Mouse (Mus musculus): ENCODE data around the gene Lhfpl5. TPM values are rescaled to one million over a fixed set of nuclear protein-coding genes. Genes with fewer than 3 reads are reported as not detected.

The Lhfpl5 gene
- polyA plus RNA-seq, 1 experiment from 2014 or later = 0.64 TPM

DNA sequence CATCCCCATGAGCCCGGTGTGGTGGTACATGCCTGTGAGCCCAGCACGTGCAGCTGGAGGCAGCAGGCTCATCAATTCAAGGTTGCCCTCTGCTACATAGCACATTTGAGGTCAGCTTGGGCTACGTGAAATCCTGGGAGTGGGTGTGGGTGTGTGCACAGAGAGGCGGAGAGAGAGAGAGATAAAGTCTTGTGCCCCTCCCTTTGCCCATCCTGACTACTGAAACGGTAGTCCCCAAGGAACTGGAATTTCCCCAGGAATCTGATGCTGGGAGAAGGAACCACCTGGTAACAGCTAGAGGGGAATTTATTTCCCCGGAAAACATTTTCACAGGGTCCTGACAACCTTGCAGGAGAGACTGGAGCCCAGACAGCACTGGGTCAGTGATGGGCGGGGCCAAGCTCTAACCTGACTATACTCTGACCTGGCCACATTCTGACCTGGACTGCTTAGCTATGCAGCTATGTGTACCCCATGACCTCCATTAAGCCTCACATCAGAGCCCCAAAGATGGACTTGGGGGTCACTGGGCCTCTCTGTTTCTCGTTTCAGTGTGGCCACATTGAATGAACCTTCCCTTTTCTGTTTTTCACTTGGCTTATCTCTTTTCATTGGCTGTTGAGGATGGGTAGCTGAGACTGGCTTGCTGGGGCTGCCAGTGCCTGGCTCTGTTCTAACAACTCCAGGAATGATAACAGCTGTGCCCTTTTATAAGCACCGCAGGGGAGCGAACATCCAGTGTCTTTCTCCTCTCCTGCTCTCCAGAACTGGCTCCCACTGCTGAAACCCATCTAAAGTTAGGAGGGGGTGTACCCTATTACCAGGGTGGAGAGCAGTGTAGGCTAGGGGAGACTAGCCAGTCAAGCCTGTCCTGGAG lies 53.0 kb downstream of the Lhfpl5 start:
- H3K4me2 ChIP-seq (replicated peaks) = no peak overlapping the region
- H3K4me1 ChIP-seq = no peaks in the 10 kb centered on the region
- WGBS = 55% methylated on average over 10 of the region's 10 CpGs
- no peak for ATAC-seq (ENCODE audit: insufficient number of reproducible peaks, low FRiP score, low TSS enrichment, low read depth)
- no peaks in the 10 kb centered on the region for H3K27me3 ChIP-seq
- no peak overlapping the region for H3K4me3 ChIP-seq (replicated peaks)
- no peak overlapping the region for H3K27ac ChIP-seq (replicated peaks)
- H3K9me3 ChIP-seq (replicated peaks) = no peaks in the 10 kb centered on the region
- no peaks in the 10 kb centered on the region for H3K36me3 ChIP-seq
- no peak overlapping the region for H3K9ac ChIP-seq

GRCm38 (mm10) chr17:28629125-28629524 lies 53.7 kb downstream of the Lhfpl5 start:
- H3K36me3 ChIP-seq = no peaks in the 10 kb centered on the region
- 43% methylated on average over 3 of the region's 3 CpGs for WGBS
- no peaks in the 10 kb centered on the region for H3K4me1 ChIP-seq
- no peaks in the 10 kb centered on the region for H3K9me3 ChIP-seq (replicated peaks)
- no peak for ATAC-seq (ENCODE audit: insufficient number of reproducible peaks, low FRiP score, low TSS enrichment, low read depth)
- H3K4me3 ChIP-seq (replicated peaks) = no peak overlapping the region
- H3K27ac ChIP-seq (replicated peaks) = no peak overlapping the region
- H3K9ac ChIP-seq = no peak overlapping the region
- no peaks in the 10 kb centered on the region for H3K27me3 ChIP-seq
- H3K4me2 ChIP-seq (replicated peaks) = no peak overlapping the region

Small RNA genes within 50 kb of the gene (microRNA-seq; reads per million reads assigned to microRNA genes)
- gene Gm25195 (ENCODE audit: borderline number of aligned reads) = not detected
- gene Mir6969 (ENCODE audit: borderline number of aligned reads) = not detected

Other genes with a start within 250 kb of the Lhfpl5 start
- gene Rpl10a, start 247.2 kb upstream of the Lhfpl5 start, polyA plus RNA-seq (2015; fragmentation: Nextera tagmentation; extraction: Ambion mirVana) = 620 and 681 TPM in 2 replicates
- gene Tead3, start 224.8 kb upstream of the Lhfpl5 start, polyA plus RNA-seq (2015; fragmentation: Nextera tagmentation; extraction: Ambion mirVana) = 17.9 and 18.8 TPM in 2 replicates
- 5.1 and 5.8 TPM in 2 replicates for gene Tulp1, start 210.4 kb upstream of the Lhfpl5 start, polyA plus RNA-seq (2015; fragmentation: Nextera tagmentation; extraction: Ambion mirVana)
- gene Fkbp5, start 58.1 kb upstream of the Lhfpl5 start, polyA plus RNA-seq (2015; fragmentation: Nextera tagmentation; extraction: Ambion mirVana) = 35.8 and 36.5 TPM in 2 replicates
- gene Armc12, start 44.8 kb upstream of the Lhfpl5 start, polyA plus RNA-seq (2015; fragmentation: Nextera tagmentation; extraction: Ambion mirVana) = not detected in 2 replicates
- gene Clpsl2, start 26.2 kb upstream of the Lhfpl5 start, polyA plus RNA-seq (2015; fragmentation: Nextera tagmentation; extraction: Ambion mirVana) = not detected in 2 replicates
- not detected in 2 replicates for gene Clps, start 14.9 kb upstream of the Lhfpl5 start, polyA plus RNA-seq (2015; fragmentation: Nextera tagmentation; extraction: Ambion mirVana)
- 87.9 and 93.9 TPM in 2 replicates for gene Srpk1, start 47.1 kb downstream of the Lhfpl5 start, polyA plus RNA-seq (2015; fragmentation: Nextera tagmentation; extraction: Ambion mirVana)
- gene Slc26a8, start 114.6 kb downstream of the Lhfpl5 start, polyA plus RNA-seq (2015; fragmentation: Nextera tagmentation; extraction: Ambion mirVana) = 0.35 and 0.80 TPM in 2 replicates
- gene Mapk14, start 115.7 kb downstream of the Lhfpl5 start, polyA plus RNA-seq (2015; fragmentation: Nextera tagmentation; extraction: Ambion mirVana) = 46.7 and 48.1 TPM in 2 replicates
- gene AC170998.1, start 150.4 kb downstream of the Lhfpl5 start, polyA plus RNA-seq (2015; fragmentation: Nextera tagmentation; extraction: Ambion mirVana) = 2.3 and 3.4 TPM in 2 replicates
- gene Mapk13, start 193.7 kb downstream of the Lhfpl5 start, polyA plus RNA-seq (2015; fragmentation: Nextera tagmentation; extraction: Ambion mirVana) = 107 and 118 TPM in 2 replicates
- gene Brpf3, start 225.4 kb downstream of the Lhfpl5 start, polyA plus RNA-seq (2015; fragmentation: Nextera tagmentation; extraction: Ambion mirVana) = 11.2 and 13.4 TPM in 2 replicates

Data from embryonic facial prominence, embryonic 15.5 days (tissue).